ENCODE assay signal across 18 mouse cellular contexts in genomic region chr13:9649894-9650293, GRCm38 (mm10).
"Had no signal": no experiment of that assay in that cellular context is flagged by ENCODE, and none has a peak within 500 bp of the region (broad histone marks: within the 10 kb centered on the region; RNA-seq: fewer than 3 reads in every experiment).

No protein-coding gene starts in this region.

- H3K9ac ChIP-seq: liver, postnatal 0 days; lung, embryonic 14.5 days; midbrain, embryonic 12.5 days; neural tube, embryonic 13.5 days; neural tube, embryonic 15.5 days had no signal

- H3K4me1 ChIP-seq: midbrain, embryonic 10.5 days; midbrain, embryonic 12.5 days; neural tube, embryonic 13.5 days; neural tube, embryonic 15.5 days had no signal

- H3K27ac ChIP-seq: midbrain, embryonic 10.5 days; midbrain, embryonic 12.5 days; neural tube, embryonic 13.5 days; neural tube, embryonic 15.5 days had no signal

- H3K4me2 ChIP-seq: lung, embryonic 14.5 days; midbrain, embryonic 12.5 days; neural tube, embryonic 13.5 days; neural tube, embryonic 15.5 days had no signal

- ATAC-seq: liver, postnatal 0 days; midbrain, embryonic 16.5 days had no signal

- DNase-seq: liver, postnatal 0 days; lung, embryonic 14.5 days; lung, postnatal 10 days; lung, postnatal 4 days; retina, postnatal 1 day; right cerebral cortex, adult 18-20 months; right cerebral cortex, postnatal 25 days; right cerebral cortex, postnatal 4 days; spleen, adult 18-20 months; thymus, adult 18-20 months; thymus, postnatal 14 days; thymus, postnatal 36 days had no signal

- H3K27me3 ChIP-seq: midbrain, embryonic 12.5 days; neural tube, embryonic 13.5 days; neural tube, embryonic 15.5 days had no signal

- H3K9me3 ChIP-seq: midbrain, embryonic 10.5 days; midbrain, embryonic 12.5 days; neural tube, embryonic 13.5 days; neural tube, embryonic 15.5 days had no signal

- H3K4me3 ChIP-seq: midbrain, embryonic 10.5 days; midbrain, embryonic 12.5 days; myocyte; neural tube, embryonic 13.5 days; neural tube, embryonic 15.5 days had no signal
